Mouse (Mus musculus): ENCODE data around the gene Fkbp1a. TPM values are rescaled to one million over a fixed set of nuclear protein-coding genes. Genes with fewer than 3 reads are reported as not detected.

Gene Fkbp1a
- total and polyA plus RNA-seq, 3 experiments, result 48.3 to 388 (median 76.5) TPM

DNA sequence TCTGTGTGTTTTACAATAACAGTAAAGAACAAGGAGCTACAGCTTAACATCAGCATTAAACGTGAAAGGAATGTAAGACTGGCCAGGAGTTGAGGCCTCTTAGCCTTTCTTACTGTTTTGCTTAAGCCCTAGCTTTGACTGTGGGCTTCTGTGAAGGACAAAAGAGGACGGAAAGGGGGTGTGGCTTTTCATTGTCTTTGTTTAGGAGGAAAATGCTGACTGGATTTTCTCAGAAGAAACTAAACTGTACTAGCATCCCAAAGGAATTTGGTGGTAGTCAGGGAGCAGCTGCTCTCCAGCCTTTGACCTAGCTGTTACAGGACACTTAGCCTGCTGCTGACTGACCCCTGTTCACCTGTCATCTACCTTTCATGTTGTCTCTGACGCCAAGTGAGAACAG, 43.9 kb upstream of the Fkbp1a start:
- Histone ChIP-seq H3K4me2 (ENCODE audit: insufficient read depth, low read depth, poor library complexity, severe bottlenecking) (no peak overlapping the region), H3K4me3 (replicated peaks in 1 of 3; ENCODE audit: low read depth in 2 of 3, low read length in 2 of 3, poor library complexity in 1 of 3) (no peak overlapping the region), H3K79me2 (replicated peaks; ENCODE audit: control insufficient read depth, extremely low read depth, insufficient read depth, poor library complexity, severe bottlenecking) (peaks cover 46% of the 10 kb centered on the region), H3K9ac (ENCODE audit: insufficient read depth, low read depth) (no peak overlapping the region), H3K4me1 (ENCODE audit: control insufficient read depth in 1 of 2, insufficient read depth in 2 of 2) (peaks cover 2 to 26% of the 10 kb centered on the region in 2 experiments), H3K27ac (ENCODE audit: insufficient read depth, low read depth) (no peak overlapping the region), H3K36me3 (replicated peaks in 1 of 2; ENCODE audit: control insufficient read depth in 1 of 2, insufficient read depth in 1 of 2, low read length in 1 of 2) (peaks cover 53 to 68% of the 10 kb centered on the region in 2 experiments), H3K27me3 (replicated peaks) (no peaks in the 10 kb centered on the region), H3K9me3 (replicated peaks; ENCODE audit: low read length) (no peaks in the 10 kb centered on the region)
- TF ChIP-seq GABPA (IDR thresholded peaks at IDR 0.05; ENCODE audit: insufficient replicate concordance, low read depth, low read length) (no peak), RCOR1 (conservative IDR thresholded peaks at IDR 0.05; ENCODE audit: low read depth, low read length) (no peak), ZC3H11A (IDR thresholded peaks at IDR 0.05; ENCODE audit: low read depth, low read length) (no peak), NRF1 (IDR thresholded peaks at IDR 0.05; ENCODE audit: low read depth, low read length) (no peak), ETS1 (conservative IDR thresholded peaks at IDR 0.05; ENCODE audit: low read depth, low read length) (no peak), TCF12 (IDR thresholded peaks at IDR 0.05; ENCODE audit: low read depth, low read length) (no peak), POLR2A (IDR thresholded peaks at IDR 0.05; ENCODE audit: low read depth, low read length) (no peak), MAFK (IDR thresholded peaks at IDR 0.05; ENCODE audit: insufficient replicate concordance, low read length) (no peak), MAZ (IDR thresholded peaks at IDR 0.05; ENCODE audit: low read depth, low read length) (no peak), JUN (IDR thresholded peaks at IDR 0.05; ENCODE audit: insufficient read depth, low read depth, low read length) (no peak)
- in situ Hi-C loops (cut with MboI; ENCODE audit: low pct_ligation_motif_present, low pct_unique_long_range_greater_than_20kb, low sequenced_read_pairs) (loop anchor here (10.0 kb wide), 1 partner anchor 186 kb away; no protein-coding TSS in a partner anchor), dilution Hi-C loops (cut with MboI; ENCODE audit: extremely low pct_ligation_motif_present, extremely low pct_unique_long_range_greater_than_20kb, low sequenced_read_pairs) (no loop called here)
- no peak for DNase-seq (ENCODE audit: extremely low read depth)

DNA sequence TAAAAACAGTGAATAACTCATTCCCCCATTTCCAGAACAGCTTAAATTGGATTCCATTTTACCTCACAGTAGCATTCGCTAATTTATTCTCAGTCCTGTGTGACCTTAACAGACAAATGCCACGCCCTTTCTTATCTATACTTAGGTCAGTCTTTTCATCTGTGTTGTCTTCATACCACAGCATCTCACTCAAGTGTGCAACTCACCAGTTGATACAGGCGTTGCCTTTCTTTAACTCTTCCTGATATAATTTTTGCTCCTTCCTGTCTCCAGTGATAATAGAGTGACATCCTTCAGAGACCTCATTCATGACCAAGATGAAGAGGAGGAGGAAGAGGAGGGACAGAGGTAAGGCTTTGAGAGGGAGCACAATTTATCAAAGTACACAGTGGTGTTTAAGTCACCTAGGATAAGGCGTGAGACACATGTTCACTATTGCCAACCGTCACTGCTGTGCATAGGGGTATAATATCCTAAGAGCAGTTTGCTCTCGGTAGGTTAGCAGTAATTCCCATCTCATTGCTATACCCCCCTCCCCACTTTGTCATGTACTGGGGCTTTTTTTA, 41.8 kb upstream of the Fkbp1a start:
- H3K27ac ChIP-seq (ENCODE audit: insufficient read depth, low read depth), result no peak overlapping the region
- DNase-seq (ENCODE audit: extremely low read depth), result no peak
- H3K36me3 ChIP-seq (replicated peaks in 1 of 2; ENCODE audit: control insufficient read depth in 1 of 2, insufficient read depth in 1 of 2, low read length in 1 of 2), result peaks cover 70 to 89% of the 10 kb centered on the region in 2 experiments
- in situ Hi-C loops (cut with MboI; ENCODE audit: low pct_ligation_motif_present, low pct_unique_long_range_greater_than_20kb, low sequenced_read_pairs) (no loop called here), dilution Hi-C loops (cut with MboI; ENCODE audit: extremely low pct_ligation_motif_present, extremely low pct_unique_long_range_greater_than_20kb, low sequenced_read_pairs) (no loop called here)
- peaks cover 0 to 19% of the 10 kb centered on the region in 2 experiments; a peak in 2 of 4 replicates for H3K4me1 ChIP-seq (ENCODE audit: control insufficient read depth in 1 of 2, insufficient read depth in 2 of 2)
- no peak for TF ChIP-seq MAX (IDR thresholded peaks at IDR 0.05; ENCODE audit: low read length)
- TF ChIP-seq POLR2A (IDR thresholded peaks at IDR 0.05; ENCODE audit: low read depth, low read length), result no peak
- TF ChIP-seq SMC3 (IDR thresholded peaks at IDR 0.05; ENCODE audit: low read depth, low read length), result no peak
- TF ChIP-seq MAZ (IDR thresholded peaks at IDR 0.05; ENCODE audit: low read depth, low read length), result no peak
- no peak for TF ChIP-seq ZC3H11A (IDR thresholded peaks at IDR 0.05; ENCODE audit: low read depth, low read length)
- no peak for TF ChIP-seq MAFK (IDR thresholded peaks at IDR 0.05; ENCODE audit: insufficient replicate concordance, low read length)
- TF ChIP-seq POLR2AphosphoS2 (IDR thresholded peaks at IDR 0.05; ENCODE audit: low read depth, low read length), result no peak
- no peak for TF ChIP-seq JUND (conservative IDR thresholded peaks at IDR 0.05; ENCODE audit: low read depth, low read length)
- no peak for TF ChIP-seq USF2 (conservative IDR thresholded peaks at IDR 0.05; ENCODE audit: low read depth, low read length)
- no peak for TF ChIP-seq BHLHE40 (IDR thresholded peaks at IDR 0.05; ENCODE audit: low read depth, low read length)
- no peak for TF ChIP-seq UBTF (IDR thresholded peaks at IDR 0.05; ENCODE audit: low read depth, low read length)
- TF ChIP-seq PAX5 (IDR thresholded peaks at IDR 0.05; ENCODE audit: low read length), result no peak
- H3K9ac ChIP-seq (ENCODE audit: insufficient read depth, low read depth), result no peak overlapping the region
- no peaks in the 10 kb centered on the region for H3K27me3 ChIP-seq (replicated peaks)
- H3K4me2 ChIP-seq (ENCODE audit: insufficient read depth, low read depth, poor library complexity, severe bottlenecking), result no peak overlapping the region
- H3K4me3 ChIP-seq (replicated peaks in 1 of 3; ENCODE audit: low read depth in 2 of 3, low read length in 2 of 3, poor library complexity in 1 of 3), result no peak overlapping the region
- no peaks in the 10 kb centered on the region for H3K9me3 ChIP-seq (replicated peaks; ENCODE audit: low read length)
- peaks cover 33% of the 10 kb centered on the region for H3K79me2 ChIP-seq (replicated peaks; ENCODE audit: control insufficient read depth, extremely low read depth, insufficient read depth, poor library complexity, severe bottlenecking)

Measured in CH12.LX (cell line).